Mouse (Mus musculus) neural tube, embryonic 12.5 days (tissue): ENCODE results near the gene Rpl14. TPM values are rescaled to one million over a fixed set of nuclear protein-coding genes. Genes with fewer than 3 reads are reported as not detected.

Source experiments
- ATAC-seq: fragments of 200-750 bp; cut with Nextera tagmentation; 2 replicates; pipeline ENCODE4 v1.8.0; 2017; ENCODE audit warnings: low read depth, mild to moderate bottlenecking, moderate TSS enrichment, moderate library complexity; ENCODE audit not compliant: low FRiP score
- H3K27ac ChIP-seq: fragments of 300-500 bp; sonication (generic); 2 replicates; pipeline ENCODE4 v1.5.1; 2016
- H3K27me3 ChIP-seq: fragments of 300-500 bp; sonication (generic); replicated peaks from 2 replicates; pipeline ENCODE4 v1.6.1; 2016; ENCODE audit warnings: mild to moderate bottlenecking
- H3K36me3 ChIP-seq: fragments of 300-500 bp; sonication (generic); 2 replicates; pipeline ENCODE4 v1.6.1; 2016; ENCODE audit warnings: mild to moderate bottlenecking
- H3K4me1 ChIP-seq: fragments of 300-500 bp; sonication (generic); 2 replicates; pipeline ENCODE4 v1.6.1; 2016
- H3K4me2 ChIP-seq: fragments of 300-500 bp; sonication (generic); replicated peaks from 2 replicates; pipeline ENCODE4 v1.6.1; 2016; ENCODE audit warnings: mild to moderate bottlenecking
- H3K4me3 ChIP-seq: fragments of 300-500 bp; sonication (generic); 2 replicates; pipeline ENCODE4 v1.5.1; 2016
- H3K9ac ChIP-seq: fragments of 300-500 bp; sonication (generic); 2 replicates; pipeline ENCODE4 v1.6.1; 2016; ENCODE audit warnings: mild to moderate bottlenecking
- H3K9me3 ChIP-seq: fragments of 300-500 bp; sonication (generic); 2 replicates; pipeline ENCODE4 v1.6.1; 2016; ENCODE audit warnings: mild to moderate bottlenecking
- WGBS: fragments of 180-500 bp; shearing (Covaris S2); methylation state at CpG from one replicate; pipeline ENCODE4 v1.1.7; 2016; 5-methylcytosine and 5-hydroxymethylcytosine counted together
- polyA plus RNA-seq: library from polyadenylated mRNA; unstranded; fragments of >200 nt; fragmentation: Nextera tagmentation; extraction: Ambion mirVana; gene quantifications from 2 replicates; pipeline ENCODE4 v1.2.1, GENCODE M21; 2016

Gene Rpl14
- polyA plus RNA-seq, 1 experiment from 2014 or later: 558 TPM

- no peaks in the 10 kb centered on the region for H3K4me1 ChIP-seq
- no peak overlapping the region for H3K27ac ChIP-seq
- H3K27me3 ChIP-seq: no peaks in the 10 kb centered on the region; the same call in 1 of the 2 replicates
- H3K4me3 ChIP-seq: no peak overlapping the region
- no peaks in the 10 kb centered on the region for H3K36me3 ChIP-seq
- H3K9ac ChIP-seq: no peak overlapping the region
- H3K4me2 ChIP-seq: no peak overlapping the region
- no peak for ATAC-seq
- H3K9me3 ChIP-seq: no peaks in the 10 kb centered on the region
- WGBS: 39% methylated on average over 6 of the region's 6 CpGs
Measured at GRCm38 (mm10) chr9:120594839-120595238, 23.6 kb downstream of the Rpl14 start.

- Histone ChIP-seq H3K36me3 (no peaks in the 10 kb centered on the region), H3K9ac (no peak overlapping the region), H3K4me2 (no peak overlapping the region), H3K4me3 (no peak overlapping the region), H3K27ac (no peak overlapping the region), H3K9me3 (no peaks in the 10 kb centered on the region), H3K4me1 (no peaks in the 10 kb centered on the region), H3K27me3 (no peaks in the 10 kb centered on the region; the same call in 1 of the 2 replicates)
- no peak for ATAC-seq
- WGBS: 62% methylated on average over 4 of the region's 4 CpGs
Measured at GRCm38 (mm10) chr9:120595306-120595705, 24.1 kb downstream of the Rpl14 start.

- Histone ChIP-seq H3K4me2 (no peak overlapping the region), H3K4me3 (no peak overlapping the region), H3K9ac (no peak overlapping the region), H3K27me3 (no peaks in the 10 kb centered on the region), H3K27ac (no peak overlapping the region), H3K36me3 (no peaks in the 10 kb centered on the region), H3K4me1 (peaks cover 11% of the 10 kb centered on the region), H3K9me3 (no peaks in the 10 kb centered on the region)
- 25% methylated on average over 17 of the region's 17 CpGs for WGBS
- ATAC-seq: peak; percentile 33; the same call in 1 of the 2 replicates
Measured at GRCm38 (mm10) chr9:120601488-120602171, 30.4 kb downstream of the Rpl14 start.

GRCm38 (mm10) chr9:120602172-120602838 is 31.1 kb downstream of the Rpl14 start:
- H3K27me3 ChIP-seq: no peaks in the 10 kb centered on the region
- no peak overlapping the region for H3K27ac ChIP-seq
- H3K36me3 ChIP-seq: no peaks in the 10 kb centered on the region
- H3K4me2 ChIP-seq: peak overlapping the region; percentile 44
- peaks cover 11% of the 10 kb centered on the region for H3K4me1 ChIP-seq
- H3K9ac ChIP-seq: no peak overlapping the region
- WGBS: 54% methylated on average over 17 of the region's 17 CpGs
- H3K4me3 ChIP-seq: no peak overlapping the region
- peak; percentile 56 for ATAC-seq
- peaks cover 1% of the 10 kb centered on the region for H3K9me3 ChIP-seq

GRCm38 (mm10) chr9:120602839-120603511 is 31.7 kb downstream of the Rpl14 start:
- Histone ChIP-seq H3K27ac (no peak overlapping the region), H3K4me2 (peak overlapping the region; percentile 44), H3K4me3 (no peak overlapping the region), H3K36me3 (no peaks in the 10 kb centered on the region), H3K9ac (no peak overlapping the region), H3K9me3 (peaks cover 8% of the 10 kb centered on the region), H3K4me1 (peaks cover 11% of the 10 kb centered on the region), H3K27me3 (no peaks in the 10 kb centered on the region)
- peak; percentile 76 for ATAC-seq
- WGBS: 3% methylated on average over 23 of the region's 23 CpGs

- WGBS: 15% methylated on average over 10 of the region's 10 CpGs
- Histone ChIP-seq H3K9me3 (peaks cover 11% of the 10 kb centered on the region), H3K4me3 (no peak overlapping the region), H3K4me1 (peaks cover 11% of the 10 kb centered on the region), H3K9ac (no peak overlapping the region), H3K4me2 (peak overlapping the region; percentile 44), H3K27ac (no peak overlapping the region), H3K27me3 (no peaks in the 10 kb centered on the region), H3K36me3 (no peaks in the 10 kb centered on the region)
- 0 out of 2 replicates have a peak, but pooled peaks have one; percentile 33 for ATAC-seq
Measured at GRCm38 (mm10) chr9:120603512-120603908, 32.3 kb downstream of the Rpl14 start.

GRCm38 (mm10) chr9:120603956-120604355 is 32.7 kb downstream of the Rpl14 start:
- H3K4me3 ChIP-seq: no peak overlapping the region
- peaks cover 11% of the 10 kb centered on the region for H3K4me1 ChIP-seq
- 19% methylated on average over 12 of the region's 12 CpGs for WGBS
- peak overlapping the region; percentile 44 for H3K4me2 ChIP-seq
- peaks cover 13% of the 10 kb centered on the region for H3K9me3 ChIP-seq
- ATAC-seq: no peak
- no peaks in the 10 kb centered on the region for H3K27me3 ChIP-seq
- no peak overlapping the region for H3K27ac ChIP-seq
- no peaks in the 10 kb centered on the region for H3K36me3 ChIP-seq
- no peak overlapping the region for H3K9ac ChIP-seq

- H3K4me3 ChIP-seq: no peak overlapping the region
- no peak overlapping the region for H3K27ac ChIP-seq
- no peak overlapping the region for H3K4me2 ChIP-seq
- peaks cover 14% of the 10 kb centered on the region for H3K9me3 ChIP-seq
- no peaks in the 10 kb centered on the region for H3K4me1 ChIP-seq
- H3K9ac ChIP-seq: no peak overlapping the region
- ATAC-seq: no peak
- no peaks in the 10 kb centered on the region for H3K36me3 ChIP-seq
- no peaks in the 10 kb centered on the region for H3K27me3 ChIP-seq
Measured at GRCm38 (mm10) chr9:120611055-120611454, 39.8 kb downstream of the Rpl14 start.

GRCm38 (mm10) chr9:120614059-120614458 is 42.8 kb downstream of the Rpl14 start:
- H3K9ac ChIP-seq: no peak overlapping the region
- H3K27me3 ChIP-seq: no peaks in the 10 kb centered on the region
- H3K4me3 ChIP-seq: no peak overlapping the region
- no peak overlapping the region for H3K27ac ChIP-seq
- H3K4me2 ChIP-seq: no peak overlapping the region
- WGBS: 86% methylated on average over 6 of the region's 6 CpGs
- ATAC-seq: no peak
- no peaks in the 10 kb centered on the region for H3K9me3 ChIP-seq
- peaks cover 3% of the 10 kb centered on the region; the same call in 1 of the 2 replicates for H3K4me1 ChIP-seq
- no peaks in the 10 kb centered on the region for H3K36me3 ChIP-seq

GRCm38 (mm10) chr9:120618101-120618500 is 46.9 kb downstream of the Rpl14 start:
- Histone ChIP-seq H3K27ac (no peak overlapping the region), H3K27me3 (no peaks in the 10 kb centered on the region; the same call in 1 of the 2 replicates), H3K4me2 (no peak overlapping the region), H3K4me1 (peaks cover 20% of the 10 kb centered on the region), H3K9ac (no peak overlapping the region), H3K4me3 (no peak overlapping the region), H3K36me3 (no peaks in the 10 kb centered on the region), H3K9me3 (peaks cover 11% of the 10 kb centered on the region)
- no peak for ATAC-seq
- 76% methylated on average over 6 of the region's 6 CpGs for WGBS

- Histone ChIP-seq H3K27me3 (no peaks in the 10 kb centered on the region; the same call in 1 of the 2 replicates), H3K4me2 (peak overlapping the region; percentile 57), H3K9me3 (peaks cover 14% of the 10 kb centered on the region), H3K36me3 (no peaks in the 10 kb centered on the region), H3K27ac (peak overlapping the region; percentile 60), H3K4me1 (peaks cover 20% of the 10 kb centered on the region), H3K9ac (peak overlapping the region; percentile 47), H3K4me3 (peak overlapping the region; percentile 15; the same call in 1 of the 2 replicates)
- no peak for ATAC-seq
- WGBS: 7% methylated on average over 10 of the region's 10 CpGs
Measured at GRCm38 (mm10) chr9:120619347-120619708, 48.1 kb downstream of the Rpl14 start.

- H3K36me3 ChIP-seq: no peaks in the 10 kb centered on the region
- peak overlapping the region; percentile 57 for H3K4me2 ChIP-seq
- no peaks in the 10 kb centered on the region; the same call in 1 of the 2 replicates for H3K27me3 ChIP-seq
- H3K9me3 ChIP-seq: peaks cover 14% of the 10 kb centered on the region
- H3K9ac ChIP-seq: peak overlapping the region; percentile 47
- WGBS: 9% methylated on average over 26 of the region's 26 CpGs
- peak overlapping the region; percentile 15; the same call in 1 of the 2 replicates for H3K4me3 ChIP-seq
- ATAC-seq: peak; percentile 94
- H3K4me1 ChIP-seq: peaks cover 20% of the 10 kb centered on the region
- peak overlapping the region; percentile 60 for H3K27ac ChIP-seq
Measured at GRCm38 (mm10) chr9:120619709-120620408, 48.6 kb downstream of the Rpl14 start.
